Mouse (Mus musculus) liver, embryonic 12.5 days (tissue): ENCODE data around the gene Snx13. TPM values are rescaled to one million over a fixed set of nuclear protein-coding genes. Genes with fewer than 3 reads are reported as not detected.
A peak's percentile ranks its signal among the peaks of the same experiment; 100 is the strongest.

Source experiments
- ATAC-seq: fragments of 200-750 bp; cut with Nextera tagmentation; 2 replicates; pipeline ENCODE4 v1.8.0; 2017; ENCODE audit warnings: moderate number of reproducible peaks, mild to moderate bottlenecking, moderate library complexity
- H3K27ac ChIP-seq: fragments of 300-500 bp; sonication (generic); 2 replicates; pipeline ENCODE4 v1.5.1; 2016; ENCODE audit warnings: mild to moderate bottlenecking
- H3K27me3 ChIP-seq: fragments of 300-500 bp; sonication (generic); replicated peaks from 2 replicates; pipeline ENCODE4 v1.6.1; 2016; ENCODE audit warnings: mild to moderate bottlenecking, moderate library complexity
- H3K36me3 ChIP-seq: fragments of 300-500 bp; sonication (generic); 2 replicates; pipeline ENCODE4 v1.6.1; 2016; ENCODE audit warnings: mild to moderate bottlenecking, moderate library complexity
- H3K4me1 ChIP-seq: fragments of 300-500 bp; sonication (generic); 2 replicates; pipeline ENCODE4 v1.6.1; 2016
- H3K4me2 ChIP-seq: fragments of 300-500 bp; sonication (generic); 2 replicates; pipeline ENCODE4 v1.6.1; 2016; ENCODE audit warnings: mild to moderate bottlenecking, moderate library complexity
- H3K4me3 ChIP-seq: fragments of 300-500 bp; sonication (generic); 2 replicates; pipeline ENCODE4 v1.5.1; 2016; ENCODE audit warnings: mild to moderate bottlenecking, moderate library complexity
- H3K9ac ChIP-seq: fragments of 300-500 bp; sonication (generic); 2 replicates; pipeline ENCODE4 v1.6.1; 2016; ENCODE audit warnings: mild to moderate bottlenecking, moderate library complexity
- H3K9me3 ChIP-seq: fragments of 300-500 bp; sonication (generic); replicated peaks from 2 replicates; pipeline ENCODE4 v1.6.1; 2016; ENCODE audit warnings: mild to moderate bottlenecking, moderate library complexity
- WGBS: fragments of 180-500 bp; shearing (Covaris S2); methylation state at CpG from one replicate; pipeline ENCODE4 v1.1.7; 2016; ENCODE audit not compliant: insufficient replicate concordance; 5-methylcytosine and 5-hydroxymethylcytosine counted together
- microRNA counts: library from miRNA; unstranded; fragments of <30 nt; microRNA quantifications from one replicate; lab custom pipeline; 2017
- microRNA-seq: library from miRNA; unstranded; fragments of <30 nt; microRNA quantifications from one replicate; pipeline ENCODE4, GENCODE M21; 2017
- polyA plus RNA-seq: library from polyadenylated mRNA; unstranded; fragments of >200 nt; fragmentation: Nextera tagmentation; extraction: Ambion mirVana; gene quantifications from 2 replicates; pipeline ENCODE4 v1.2.1, GENCODE M21; 2016

Gene Snx13
- polyA plus RNA-seq, 1 experiment from 2014 or later, result 8.4 TPM

GRCm38 (mm10) chr12:35157237-35157636 is 110.3 kb downstream of the Snx13 start:
- Histone ChIP-seq H3K4me3 (no peak overlapping the region), H3K27ac (no peak overlapping the region), H3K4me1 (no peaks in the 10 kb centered on the region), H3K27me3 (no peaks in the 10 kb centered on the region), H3K9ac (no peak overlapping the region), H3K9me3 (no peaks in the 10 kb centered on the region), H3K4me2 (no peak overlapping the region), H3K36me3 (no peaks in the 10 kb centered on the region)
- no peak for ATAC-seq
- 65% methylated on average over 4 of the region's 4 CpGs for WGBS

GRCm38 (mm10) chr12:35161690-35162089 is 114.7 kb downstream of the Snx13 start:
- no peak overlapping the region for H3K4me3 ChIP-seq
- no peak overlapping the region for H3K4me2 ChIP-seq
- H3K9me3 ChIP-seq, result no peaks in the 10 kb centered on the region
- H3K27ac ChIP-seq, result no peak overlapping the region
- no peaks in the 10 kb centered on the region for H3K4me1 ChIP-seq
- no peaks in the 10 kb centered on the region for H3K27me3 ChIP-seq
- H3K9ac ChIP-seq, result no peak overlapping the region
- WGBS, result 60% methylated on average over 4 of the region's 4 CpGs
- H3K36me3 ChIP-seq, result no peaks in the 10 kb centered on the region
- ATAC-seq, result no peak

- no peak for ATAC-seq
- 72% methylated on average over 4 of the region's 4 CpGs for WGBS
These were observed 123.3 kb downstream of the Snx13 start for GRCm38 (mm10) chr12:35170275-35170674.

GRCm38 (mm10) chr12:35175938-35176337 is 129.0 kb downstream of the Snx13 start:
- ATAC-seq, result no peak
- no peak overlapping the region for H3K4me2 ChIP-seq
- H3K9ac ChIP-seq, result no peak overlapping the region
- H3K4me1 ChIP-seq, result no peaks in the 10 kb centered on the region
- no peaks in the 10 kb centered on the region for H3K9me3 ChIP-seq
- no peak overlapping the region for H3K27ac ChIP-seq
- no peaks in the 10 kb centered on the region for H3K27me3 ChIP-seq
- no peaks in the 10 kb centered on the region for H3K36me3 ChIP-seq
- WGBS, result 54% methylated on average over 8 of the region's 8 CpGs
- H3K4me3 ChIP-seq, result no peak overlapping the region

More at GRCm38 (mm10) chr12:35170275-35170674, 123.3 kb downstream of the Snx13 start:
- H3K27me3 ChIP-seq, result no peaks in the 10 kb centered on the region
- H3K9me3 ChIP-seq, result no peaks in the 10 kb centered on the region
- no peak overlapping the region for H3K9ac ChIP-seq
- no peaks in the 10 kb centered on the region for H3K4me1 ChIP-seq
- no peak overlapping the region for H3K4me2 ChIP-seq
- H3K4me3 ChIP-seq, result no peak overlapping the region
- H3K27ac ChIP-seq, result no peak overlapping the region
- H3K36me3 ChIP-seq, result no peaks in the 10 kb centered on the region

- no peaks in the 10 kb centered on the region for H3K27me3 ChIP-seq
- no peak overlapping the region for H3K4me2 ChIP-seq
- H3K9ac ChIP-seq, result no peak overlapping the region
- no peaks in the 10 kb centered on the region for H3K4me1 ChIP-seq
- no peak for ATAC-seq
- WGBS, result 65% methylated on average over 3 of the region's 3 CpGs
- H3K27ac ChIP-seq, result no peak overlapping the region
- H3K4me3 ChIP-seq, result no peak overlapping the region
- H3K36me3 ChIP-seq, result no peaks in the 10 kb centered on the region
- H3K9me3 ChIP-seq, result no peaks in the 10 kb centered on the region
These were observed 129.6 kb downstream of the Snx13 start for GRCm38 (mm10) chr12:35176628-35177027.

- H3K9me3 ChIP-seq, result no peaks in the 10 kb centered on the region
- no peak overlapping the region for H3K4me2 ChIP-seq
- H3K4me3 ChIP-seq, result no peak overlapping the region
- no peak overlapping the region for H3K9ac ChIP-seq
- ATAC-seq, result no peak
- WGBS, result 9% methylated on average over 3 of the region's 3 CpGs
- no peaks in the 10 kb centered on the region for H3K4me1 ChIP-seq
- no peaks in the 10 kb centered on the region for H3K36me3 ChIP-seq
- no peaks in the 10 kb centered on the region for H3K27me3 ChIP-seq
- H3K27ac ChIP-seq, result no peak overlapping the region
These were observed 135.7 kb downstream of the Snx13 start for GRCm38 (mm10) chr12:35182675-35183074.

GRCm38 (mm10) chr12:35184261-35184660 is 137.3 kb downstream of the Snx13 start:
- ATAC-seq, result no peak
- no peaks in the 10 kb centered on the region for H3K9me3 ChIP-seq
- no peak overlapping the region for H3K4me3 ChIP-seq
- H3K27ac ChIP-seq, result no peak overlapping the region
- H3K4me2 ChIP-seq, result no peak overlapping the region
- no peaks in the 10 kb centered on the region for H3K27me3 ChIP-seq
- H3K9ac ChIP-seq, result no peak overlapping the region
- 65% methylated on average over 5 of the region's 5 CpGs for WGBS
- no peaks in the 10 kb centered on the region for H3K36me3 ChIP-seq
- H3K4me1 ChIP-seq, result no peaks in the 10 kb centered on the region

GRCm38 (mm10) chr12:35191698-35192425 is 144.9 kb downstream of the Snx13 start:
- H3K4me3 ChIP-seq, result no peak overlapping the region
- H3K9ac ChIP-seq, result no peak overlapping the region
- no peaks in the 10 kb centered on the region for H3K4me1 ChIP-seq
- no peaks in the 10 kb centered on the region for H3K9me3 ChIP-seq
- ATAC-seq, result no peak
- no peaks in the 10 kb centered on the region for H3K27me3 ChIP-seq
- no peak overlapping the region for H3K4me2 ChIP-seq
- no peaks in the 10 kb centered on the region for H3K36me3 ChIP-seq
- 53% methylated on average over 17 of the region's 17 CpGs for WGBS
- no peak overlapping the region for H3K27ac ChIP-seq

GRCm38 (mm10) chr12:35192426-35192769 is 145.4 kb downstream of the Snx13 start:
- ATAC-seq, result no peak
- no peak overlapping the region for H3K4me3 ChIP-seq
- no peaks in the 10 kb centered on the region for H3K27me3 ChIP-seq
- H3K4me2 ChIP-seq, result no peak overlapping the region
- H3K9me3 ChIP-seq, result no peaks in the 10 kb centered on the region
- no peak overlapping the region for H3K27ac ChIP-seq
- H3K4me1 ChIP-seq, result no peaks in the 10 kb centered on the region
- H3K9ac ChIP-seq, result no peak overlapping the region
- no peaks in the 10 kb centered on the region for H3K36me3 ChIP-seq
- 34% methylated on average over 2 of the region's 2 CpGs for WGBS

MicroRNA genes within 50 kb of the gene (microRNA counts, 519-probe panel; counts per million panel counts)
- 582 counts per million, percentile 70 among the panel's probes with 10 or more counts for microRNA mmu-miR-680 (lab: Ali Mortazavi, UCI)

Small RNAs within 50 kb of the gene (microRNA-seq; reads per million reads assigned to microRNA genes)
- gene Mir680-3, result not detected

Other genes starting within 250 kb of the Snx13 start
- 1.5 TPM in 2 replicates for gene Hdac9, start 130.1 kb upstream of the Snx13 start, polyA plus RNA-seq
- 0.14 TPM in 1 of 2 replicates, not detected in the other for gene Prps1l1, start 62.4 kb upstream of the Snx13 start, polyA plus RNA-seq